Mouse (Mus musculus) liver, postnatal 0 days (tissue): ENCODE results near the gene Itsn1.

Experiments
- CTCF ChIP-seq: sonication (generic); IDR thresholded peaks from 2 replicates; pipeline ENCODE4 v1.5.1; 2016; ENCODE audit warnings: antibody characterized with exemption, low read depth
- EP300 ChIP-seq: IDR thresholded peaks from 2 replicates; pipeline ENCODE4 v1.6.1; 2016; ENCODE audit warnings: antibody characterized with exemption, low read depth, mild to moderate bottlenecking

DNA sequence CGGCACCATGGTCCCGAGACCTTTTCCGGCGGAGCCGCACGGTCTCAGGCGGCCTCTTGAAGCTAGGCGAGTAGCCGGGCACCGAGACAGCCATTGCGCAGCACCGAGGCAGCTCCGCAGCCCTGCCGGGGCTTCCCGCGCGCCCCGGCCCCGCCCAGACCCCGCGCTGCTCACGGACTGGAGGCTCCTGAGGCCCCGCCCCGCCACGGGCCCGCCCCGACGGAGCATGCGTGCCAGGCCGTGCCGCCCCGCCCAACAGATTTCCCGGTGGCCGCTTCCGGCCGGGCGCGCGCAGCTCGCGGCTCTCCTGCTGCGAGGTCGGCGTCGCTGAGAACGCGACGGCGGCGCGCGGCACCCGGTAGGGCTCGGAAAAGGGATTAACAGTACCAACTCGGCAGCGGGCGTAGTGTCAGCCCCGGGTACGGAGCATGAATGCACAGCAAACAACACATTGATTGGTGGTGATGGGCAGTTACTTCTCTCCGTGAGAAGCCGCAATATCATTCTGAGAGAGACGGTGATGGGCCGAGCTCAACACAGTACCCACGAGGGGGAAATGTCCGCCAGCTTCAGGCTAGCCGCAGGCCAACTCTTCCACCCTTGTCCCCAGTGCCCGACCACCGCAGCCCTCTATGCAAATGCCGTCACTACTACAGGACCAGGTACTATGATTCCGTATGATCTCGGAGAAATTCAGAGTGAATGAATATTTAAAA lies 40.3 kb upstream of the Itsn1 start, which contains the start of gene Donson:
- TF ChIP-seq EP300 = no peak
- no peak for TF ChIP-seq CTCF
